Mouse (Mus musculus) midbrain, embryonic 16.5 days (tissue): ENCODE measurements around the gene Ddrgk1. TPM values are rescaled to one million over a fixed set of nuclear protein-coding genes. Genes with fewer than 3 reads are reported as not detected.

Source experiments
- ATAC-seq: fragments of 200-750 bp; cut with Nextera tagmentation; 2 replicates; pipeline ENCODE4 v1.8.0; 2017; ENCODE audit warnings: moderate TSS enrichment
- H3K27ac ChIP-seq: fragments of 300-500 bp; sonication (generic); 2 replicates; pipeline ENCODE4 v1.5.1; 2014; ENCODE audit warnings: mild to moderate bottlenecking, low read length, mixed read lengths
- H3K27me3 ChIP-seq: fragments of 300-500 bp; sonication (generic); 2 replicates; pipeline ENCODE4 v1.6.1; 2014; ENCODE audit warnings: low read depth, low read length, mixed read lengths; ENCODE audit not compliant: control insufficient read depth, insufficient read depth
- H3K36me3 ChIP-seq: fragments of 300-500 bp; sonication (generic); 2 replicates; pipeline ENCODE4 v1.6.1; 2014; ENCODE audit warnings: mild to moderate bottlenecking, low read length, moderate library complexity, mixed read lengths; ENCODE audit not compliant: control insufficient read depth, insufficient read depth
- H3K4me1 ChIP-seq: fragments of 300-500 bp; sonication (generic); 2 replicates; pipeline ENCODE4 v1.6.1; 2014; ENCODE audit warnings: mild to moderate bottlenecking, low read length, mixed read lengths; ENCODE audit not compliant: control insufficient read depth, insufficient read depth
- H3K4me2 ChIP-seq: fragments of 300-500 bp; sonication (generic); 2 replicates; pipeline ENCODE4 v1.6.1; 2014; ENCODE audit warnings: mild to moderate bottlenecking, low read length, mixed read lengths
- H3K4me3 ChIP-seq: fragments of 300-500 bp; sonication (generic); 2 replicates; pipeline ENCODE4 v1.5.1; 2014; ENCODE audit warnings: low read depth, mild to moderate bottlenecking, low read length, moderate library complexity, mixed read lengths
- H3K9ac ChIP-seq: fragments of 300-500 bp; sonication (generic); 2 replicates; pipeline ENCODE4 v1.6.1; 2014; ENCODE audit warnings: low read depth, low read length, mixed read lengths
- H3K9me3 ChIP-seq: fragments of 300-500 bp; sonication (generic); replicated peaks from 2 replicates; pipeline ENCODE4 v1.6.1; 2014; ENCODE audit warnings: mild to moderate bottlenecking, low read length, mixed read lengths; ENCODE audit not compliant: control insufficient read depth, poor library complexity, severe bottlenecking
- WGBS: fragments of 180-500 bp; shearing (Covaris S2); extraction: QIAGEN DNeasy Blood & Tissue Kit; methylation state at CpG from one replicate; pipeline ENCODE4 v1.1.7; 2014; 5-methylcytosine and 5-hydroxymethylcytosine counted together
- polyA plus RNA-seq: library from polyadenylated mRNA; unstranded; fragments of >200 nt; fragmentation: Nextera tagmentation; extraction: Ambion mirVana; gene quantifications from 2 replicates; pipeline ENCODE4 v1.2.1, GENCODE M21; 2015

The Ddrgk1 gene
- 71.0 and 77.1 TPM in 2 replicates for polyA plus RNA-seq

GRCm38 (mm10) chr2:130664102-130664701, at the start of gene Ddrgk1:
Gene Ddrgk1 (minus strand): TSS chr2:130664659.
- Histone ChIP-seq H3K4me2 (peak within 1 kb of the TSS; percentile 79), H3K36me3 (peaks cover 4% of the 10 kb centered on the region; the same call in 1 of the 2 replicates), H3K9me3 (no peaks in the 10 kb centered on the region), H3K27me3 (no peaks in the 10 kb centered on the region), H3K27ac (peak within 1 kb of the TSS; percentile 98), H3K4me3 (peak within 1 kb of the TSS; percentile 58), H3K4me1 (peaks cover 27% of the 10 kb centered on the region), H3K9ac (peak within 1 kb of the TSS; percentile 88)
- ATAC-seq: peak; percentile 97
- WGBS: under 1% methylated on average over 40 of the region's 40 CpGs

DNA sequence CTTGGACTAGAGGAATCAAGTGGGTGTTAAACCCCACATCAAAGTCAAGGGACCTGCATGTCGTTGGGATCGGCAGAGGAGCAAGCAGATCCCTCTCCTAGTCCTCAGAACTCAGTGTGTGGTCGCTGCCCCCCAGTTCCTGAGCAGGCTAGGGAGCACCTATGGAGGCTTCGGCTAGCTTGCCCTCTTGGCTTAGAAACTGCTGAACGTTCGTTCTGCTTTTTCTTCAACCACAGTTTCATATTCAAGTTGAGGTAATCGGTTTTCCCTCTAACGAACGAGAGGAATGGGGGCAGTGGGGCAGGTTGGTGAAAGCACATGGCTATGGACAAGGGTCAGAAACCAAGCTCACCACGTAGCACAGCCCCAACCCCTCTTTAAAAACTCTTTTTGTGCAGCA, 42.6 kb upstream of the Ddrgk1 start:
- Histone ChIP-seq H3K4me3 (no peak overlapping the region), H3K27ac (no peak overlapping the region), H3K36me3 (peaks cover 38% of the 10 kb centered on the region), H3K9me3 (no peaks in the 10 kb centered on the region), H3K4me2 (no peak overlapping the region), H3K9ac (no peak overlapping the region), H3K4me1 (no peaks in the 10 kb centered on the region), H3K27me3 (no peaks in the 10 kb centered on the region)
- ATAC-seq: no peak
- WGBS: 63% methylated on average over 10 of the region's 10 CpGs

GRCm38 (mm10) chr2:130706602-130707001, 42.1 kb upstream of the Ddrgk1 start:
- Histone ChIP-seq H3K4me2 (no peak overlapping the region), H3K27ac (no peak overlapping the region), H3K4me3 (no peak overlapping the region), H3K27me3 (no peaks in the 10 kb centered on the region), H3K9me3 (no peaks in the 10 kb centered on the region), H3K9ac (no peak overlapping the region), H3K36me3 (peaks cover 34% of the 10 kb centered on the region), H3K4me1 (no peaks in the 10 kb centered on the region)
- whole genome bisulfite sequencing: 77% methylated on average over 4 of the region's 4 CpGs
- ATAC-seq: no peak

DNA sequence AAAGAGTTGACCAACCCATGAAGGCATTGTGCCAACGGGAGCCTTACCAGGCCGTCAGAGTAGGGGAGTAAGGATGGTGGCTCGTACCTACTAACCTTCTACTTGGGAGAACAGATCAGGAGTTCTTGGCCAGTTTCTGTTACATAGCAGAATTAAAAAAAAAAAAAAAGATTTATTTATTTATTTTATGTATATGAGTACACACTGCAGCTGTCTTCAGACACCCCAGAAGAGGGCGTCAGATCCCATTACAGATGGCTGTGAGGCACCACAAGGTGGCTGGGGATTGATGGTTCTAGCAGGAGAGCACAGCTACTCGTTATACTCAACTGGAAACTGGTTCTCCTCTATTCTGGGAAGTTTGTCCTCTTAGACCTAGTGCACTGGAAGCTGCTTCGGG, 40.7 kb upstream of the Ddrgk1 start:
- ATAC-seq: no peak
- Histone ChIP-seq H3K27me3 (no peaks in the 10 kb centered on the region), H3K4me1 (no peaks in the 10 kb centered on the region), H3K27ac (no peak overlapping the region), H3K9me3 (no peaks in the 10 kb centered on the region), H3K4me2 (no peak overlapping the region), H3K36me3 (peaks cover 20% of the 10 kb centered on the region), H3K4me3 (no peak overlapping the region), H3K9ac (no peak overlapping the region)
- 67% methylated on average over 6 of the region's 6 CpGs for WGBS

GRCm38 (mm10) chr2:130704040-130705001, 39.9 kb upstream of the Ddrgk1 start:
- Histone ChIP-seq H3K27ac (0 out of 2 replicates have a peak overlapping the region, but pooled peaks have one; percentile 28), H3K9me3 (no peaks in the 10 kb centered on the region), H3K36me3 (peaks cover 15% of the 10 kb centered on the region), H3K4me2 (no peak overlapping the region), H3K4me1 (no peaks in the 10 kb centered on the region), H3K4me3 (no peak overlapping the region), H3K27me3 (no peaks in the 10 kb centered on the region; the same call in 1 of the 2 replicates), H3K9ac (no peak overlapping the region)
- ATAC-seq: 0 out of 2 replicates have a peak, but pooled peaks have one; percentile 18
- WGBS: 73% methylated on average over 9 of the region's 9 CpGs

GRCm38 (mm10) chr2:130697821-130698266, 33.4 kb upstream of the Ddrgk1 start:
- Histone ChIP-seq H3K4me1 (peaks cover 14% of the 10 kb centered on the region), H3K9ac (no peak overlapping the region; the same call in 1 of the 2 replicates), H3K4me3 (peak overlapping the region; percentile 55), H3K4me2 (peak overlapping the region; percentile 100), H3K27me3 (peaks cover 27% of the 10 kb centered on the region), H3K27ac (no peak overlapping the region), H3K36me3 (no peaks in the 10 kb centered on the region), H3K9me3 (no peaks in the 10 kb centered on the region)
- WGBS: 1% methylated on average over 14 of the region's 14 CpGs
- 0 out of 2 replicates have a peak, but pooled peaks have one; percentile 32 for ATAC-seq

- peak; percentile 54 for ATAC-seq
- under 1% methylated on average over 65 of the region's 65 CpGs for WGBS
- H3K4me3 ChIP-seq: peak within 1 kb of the TSS; percentile 55
- H3K36me3 ChIP-seq: no peaks in the 10 kb centered on the region
- H3K9me3 ChIP-seq: no peaks in the 10 kb centered on the region
- H3K4me1 ChIP-seq: peaks cover 14% of the 10 kb centered on the region
- no peak within 1 kb of the TSS for H3K27ac ChIP-seq
- peak within 1 kb of the TSS; percentile 100 for H3K4me2 ChIP-seq
- H3K27me3 ChIP-seq: peaks cover 27% of the 10 kb centered on the region
- peak within 1 kb of the TSS; percentile 60 for H3K9ac ChIP-seq
These were observed 32.8 kb upstream of the Ddrgk1 start, which contains the start of gene Slc4a11 for GRCm38 (mm10) chr2:130697153-130697810. Gene Slc4a11 (minus strand): TSS chr2:130697519.

GRCm38 (mm10) chr2:130696700-130697152, 32.3 kb upstream of the Ddrgk1 start:
- Histone ChIP-seq H3K4me2 (peak overlapping the region; percentile 100), H3K4me1 (peaks cover 14% of the 10 kb centered on the region), H3K9me3 (no peaks in the 10 kb centered on the region), H3K9ac (peak overlapping the region; percentile 60), H3K27me3 (peaks cover 27% of the 10 kb centered on the region), H3K27ac (no peak overlapping the region), H3K36me3 (no peaks in the 10 kb centered on the region), H3K4me3 (peak overlapping the region; percentile 55)
- 0 out of 2 replicates have a peak, but pooled peaks have one; percentile 14 for ATAC-seq
- WGBS: 2% methylated on average over 31 of the region's 31 CpGs
